Mouse (Mus musculus) stomach, postnatal 0 days (tissue): ENCODE data around the gene Myd88. TPM values are rescaled to one million over a fixed set of nuclear protein-coding genes. Genes with fewer than 3 reads are reported as not detected.

Source experiments
- ATAC-seq: fragments of 200-750 bp; cut with Nextera tagmentation; 2 replicates; pipeline ENCODE4 v1.8.0; 2017; ENCODE audit not compliant: low FRiP score, low TSS enrichment
- DNase-seq: peaks from one replicate; pipeline ENCODE4 v3.0.0-alpha.2; 2016; ENCODE audit warnings: low spot score
- H3K27ac ChIP-seq: fragments of 300-500 bp; sonication (generic); replicated peaks from 2 replicates; pipeline ENCODE4 v1.5.1; 2014; ENCODE audit warnings: mild to moderate bottlenecking, control low read depth
- H3K27me3 ChIP-seq: fragments of 300-500 bp; sonication (generic); 2 replicates; pipeline ENCODE4 v1.6.1; 2014; ENCODE audit warnings: low read length; ENCODE audit not compliant: control insufficient read depth, insufficient read depth
- H3K36me3 ChIP-seq: fragments of 300-500 bp; sonication (generic); 2 replicates; pipeline ENCODE4 v1.6.1; 2014; ENCODE audit warnings: low read length, mixed read lengths; ENCODE audit not compliant: control insufficient read depth, insufficient read depth
- H3K4me1 ChIP-seq: fragments of 300-500 bp; sonication (generic); replicated peaks from 2 replicates; pipeline ENCODE4 v1.6.1; 2014; ENCODE audit warnings: antibody characterized with exemption; ENCODE audit not compliant: control insufficient read depth, insufficient read depth
- H3K4me2 ChIP-seq: fragments of 300-500 bp; sonication (generic); replicated peaks from 2 replicates; pipeline ENCODE4 v1.6.1; 2014; ENCODE audit warnings: low read depth, mild to moderate bottlenecking, control low read depth, moderate library complexity
- H3K4me3 ChIP-seq: fragments of 300-500 bp; sonication (generic); 2 replicates; pipeline ENCODE4 v1.5.1; 2014; ENCODE audit warnings: low read depth, low read length, control low read depth
- H3K9ac ChIP-seq: fragments of 300-500 bp; sonication (generic); 2 replicates; pipeline ENCODE4 v1.6.1; 2014; ENCODE audit warnings: mild to moderate bottlenecking, low read length, control low read depth, mixed read lengths
- H3K9me3 ChIP-seq: fragments of 300-500 bp; sonication (generic); 2 replicates; pipeline ENCODE4 v1.6.1; 2016; ENCODE audit warnings: low read length; ENCODE audit not compliant: control insufficient read depth
- CTCF ChIP-seq: IDR thresholded peaks from 2 replicates; pipeline ENCODE4 v1.5.1; 2016; ENCODE audit warnings: antibody characterized with exemption, low read depth, mild to moderate bottlenecking, moderate library complexity
- EP300 ChIP-seq: optimal IDR thresholded peaks from 2 replicates; pipeline ENCODE3; 2016; ENCODE audit warnings: antibody characterized with exemption
- WGBS: fragments of 180-500 bp; shearing (Covaris S2); extraction: QIAGEN DNeasy Blood & Tissue Kit; methylation state at CpG from one replicate; pipeline ENCODE4 v1.1.7; 2014; 5-methylcytosine and 5-hydroxymethylcytosine counted together
- polyA plus RNA-seq: library from polyadenylated mRNA; unstranded; fragments of >200 nt; fragmentation: Nextera tagmentation; extraction: Ambion mirVana; gene quantifications from 2 replicates; pipeline ENCODE4 v1.2.1, GENCODE M21; 2015

The Myd88 gene
- polyA plus RNA-seq, 1 experiment from 2014 or later, result 40.8 TPM

DNA sequence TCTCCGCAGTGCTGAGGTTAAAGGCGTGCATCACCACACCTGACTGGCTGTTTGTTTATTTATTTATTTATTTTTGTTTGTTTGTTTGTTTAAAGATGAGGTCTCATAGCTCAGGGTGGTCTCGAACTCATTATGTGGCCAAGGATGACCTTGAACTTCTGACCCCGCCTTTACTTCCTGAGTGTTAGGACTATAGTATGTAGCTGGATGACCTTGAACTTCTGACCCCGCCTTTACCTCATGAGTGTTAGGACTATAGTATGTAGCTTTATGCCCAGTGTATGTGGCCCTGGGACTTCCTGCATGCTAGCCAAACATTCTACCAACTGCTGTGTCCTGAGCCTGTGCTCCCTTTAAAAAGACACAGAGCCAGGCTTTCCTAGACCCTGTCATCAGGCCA, 20.2 kb upstream of the Myd88 start:
- WGBS, result 89% methylated on average over 5 of the region's 5 CpGs
- no peak for DNase-seq
- ATAC-seq, result no peak

DNA sequence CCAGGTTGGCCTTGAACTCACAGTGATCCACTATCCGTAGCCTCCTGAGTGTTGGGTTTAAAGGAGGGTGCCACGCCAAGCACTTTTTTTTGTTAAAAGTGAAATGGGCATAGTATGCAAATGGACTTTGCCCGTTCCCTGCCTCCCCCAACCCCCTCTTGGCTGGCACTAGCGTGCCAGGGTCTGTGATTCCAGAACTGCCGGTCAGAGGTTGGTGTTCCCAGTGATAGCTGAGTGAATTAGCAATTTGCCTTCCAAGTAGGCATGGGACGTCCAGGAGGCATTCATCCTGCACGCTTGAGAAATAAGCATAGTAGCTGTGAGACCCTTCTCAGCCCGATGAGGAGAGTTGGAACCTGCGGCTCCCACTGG, 16.8 kb upstream of the Myd88 start:
- WGBS, result 39% methylated on average over 9 of the region's 9 CpGs
- TF ChIP-seq CTCF (no peak), EP300 (no peak)
- Histone ChIP-seq H3K9me3 (no peaks in the 10 kb centered on the region), H3K36me3 (no peaks in the 10 kb centered on the region), H3K4me2 (peak overlapping the region; percentile 92), H3K4me1 (no peaks in the 10 kb centered on the region), H3K9ac (no peak overlapping the region), H3K27me3 (no peaks in the 10 kb centered on the region), H3K4me3 (peak overlapping the region; percentile 65), H3K27ac (no peak overlapping the region)
- DNase-seq, result no peak
- ATAC-seq, result no peak

More for the DNA sequence above, 20.2 kb upstream of the Myd88 start:
- Histone ChIP-seq H3K9ac (no peak overlapping the region), H3K4me1 (no peaks in the 10 kb centered on the region), H3K27ac (no peak overlapping the region), H3K27me3 (no peaks in the 10 kb centered on the region), H3K36me3 (no peaks in the 10 kb centered on the region), H3K4me3 (no peak overlapping the region), H3K9me3 (no peaks in the 10 kb centered on the region), H3K4me2 (no peak overlapping the region)
- TF ChIP-seq CTCF (no peak), EP300 (no peak)

DNA sequence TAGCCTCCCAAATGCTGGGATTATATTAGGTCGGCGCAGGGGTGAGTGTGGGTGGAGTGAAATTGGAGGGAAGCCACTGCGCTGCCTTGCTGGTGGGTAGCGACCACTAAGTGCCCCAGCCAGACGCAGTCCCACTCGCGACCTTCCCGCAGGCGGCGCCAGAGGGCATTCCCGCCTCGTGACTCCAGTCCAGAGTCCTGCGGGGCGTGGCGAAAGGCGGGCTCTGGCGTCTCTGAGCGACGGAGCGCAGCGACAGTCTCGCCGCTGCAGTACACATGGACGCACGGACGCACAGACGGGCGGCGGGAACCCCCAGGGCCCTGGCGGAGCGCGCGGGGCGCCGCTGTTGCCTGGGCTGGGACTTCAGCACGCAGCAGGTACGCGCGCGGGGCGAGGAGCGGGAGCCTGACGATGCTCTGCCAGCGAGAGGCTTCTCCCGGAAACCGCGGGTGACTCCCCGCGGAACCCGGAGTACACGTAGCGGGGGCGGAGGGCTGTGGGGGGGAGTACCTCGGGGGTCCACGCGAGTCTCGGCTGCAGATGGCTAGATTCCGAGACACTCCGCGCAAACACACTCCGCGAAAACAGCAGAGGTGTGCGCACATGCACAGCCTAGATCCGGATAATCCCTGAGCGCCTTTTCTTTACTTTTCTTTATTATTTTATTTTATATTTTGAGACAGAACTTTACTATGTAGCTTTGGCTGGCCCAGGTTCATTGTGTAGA, 16.3 kb upstream of the Myd88 start, which contains the start of gene Xylb:
TSS of gene Xylb (plus strand) at position 51 of the 727 bp plus-strand sequence.
- Histone ChIP-seq H3K9me3 (no peaks in the 10 kb centered on the region), H3K36me3 (no peaks in the 10 kb centered on the region), H3K4me2 (peak within 1 kb of the TSS; percentile 92), H3K27me3 (no peaks in the 10 kb centered on the region), H3K4me1 (no peaks in the 10 kb centered on the region), H3K4me3 (peak within 1 kb of the TSS; percentile 65), H3K27ac (no peak within 1 kb of the TSS), H3K9ac (peak within 1 kb of the TSS; percentile 73)
- TF ChIP-seq CTCF, result peak; percentile 92
- TF ChIP-seq EP300, result no peak
- peak; percentile 96 for DNase-seq
- peak; percentile 90 for ATAC-seq
- WGBS, result 2% methylated on average over 64 of the region's 65 CpGs

DNA sequence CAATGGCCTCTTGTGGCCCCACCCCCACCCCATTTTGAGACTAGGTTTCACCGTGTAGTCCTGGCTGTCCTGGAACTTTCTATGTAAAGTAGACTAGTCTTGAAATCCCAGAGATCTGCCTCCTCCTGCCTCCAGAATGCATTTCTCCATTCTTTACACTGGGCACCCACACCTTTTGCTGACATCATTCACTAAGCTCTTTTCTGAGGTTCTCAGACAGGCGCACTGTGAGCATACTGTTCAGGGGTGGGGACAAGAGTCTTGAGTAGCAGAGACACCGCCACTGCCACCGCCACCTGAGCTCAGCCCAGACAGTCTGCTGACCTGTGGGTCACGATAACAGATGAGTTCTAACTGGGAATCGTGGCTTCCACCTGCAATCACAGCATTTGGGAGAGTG, 14.7 kb upstream of the Myd88 start:
- H3K9ac ChIP-seq, result no peak overlapping the region
- no peak overlapping the region for H3K27ac ChIP-seq
- peak; percentile 40 for DNase-seq
- H3K27me3 ChIP-seq, result no peaks in the 10 kb centered on the region
- H3K4me3 ChIP-seq, result no peak overlapping the region
- peaks cover 5% of the 10 kb centered on the region; the same call in 1 of the 2 replicates for H3K36me3 ChIP-seq
- no peak overlapping the region for H3K4me2 ChIP-seq
- peak; percentile 35 for ATAC-seq
- 48% methylated on average over 6 of the region's 6 CpGs for WGBS
- H3K4me1 ChIP-seq, result no peaks in the 10 kb centered on the region
- H3K9me3 ChIP-seq, result no peaks in the 10 kb centered on the region
- TF ChIP-seq CTCF, result no peak

DNA sequence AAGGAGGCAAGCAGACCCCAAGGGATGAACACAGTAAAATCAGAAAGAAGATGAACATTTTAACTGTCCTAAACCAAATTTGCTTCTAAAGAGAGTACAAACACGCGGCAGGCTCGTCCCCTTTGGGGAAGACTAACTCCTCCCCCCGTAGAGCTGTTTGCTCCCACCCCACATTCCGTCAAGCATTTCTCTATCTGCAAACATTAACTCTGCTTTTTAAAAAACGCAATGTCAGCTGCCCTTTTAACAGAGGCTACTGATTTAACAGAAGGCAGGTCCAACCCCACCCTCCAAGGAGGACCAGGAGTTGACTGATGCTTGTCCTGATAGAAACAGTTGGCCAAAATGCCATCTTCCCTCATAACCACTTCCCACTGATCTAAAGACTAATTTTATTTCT, 12.7 kb upstream of the Myd88 start:
- no peak overlapping the region for H3K4me2 ChIP-seq
- DNase-seq, result no peak

DNA sequence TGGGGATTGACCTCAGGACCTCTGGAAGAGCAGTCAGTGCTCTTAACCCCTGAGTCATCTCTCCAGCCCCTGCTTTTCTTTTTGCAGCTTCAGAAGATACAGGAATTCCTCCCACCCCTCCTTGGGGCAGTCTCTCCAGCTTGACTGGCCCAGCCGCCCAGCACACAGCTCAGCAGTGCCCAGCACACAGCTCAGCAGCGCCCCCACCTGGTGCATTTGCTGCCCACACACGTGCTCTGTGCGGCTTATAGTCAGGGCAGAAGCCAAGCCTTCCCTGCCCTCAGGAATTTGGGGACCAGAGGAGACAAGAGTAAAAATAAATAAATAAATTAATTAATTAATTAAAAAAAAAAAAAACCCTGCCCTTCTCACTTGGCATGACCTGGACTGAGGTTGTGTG, 10.8 kb upstream of the Myd88 start:
- Histone ChIP-seq H3K27me3 (no peaks in the 10 kb centered on the region), H3K4me3 (no peak overlapping the region), H3K4me2 (no peak overlapping the region), H3K27ac (no peak overlapping the region), H3K9ac (no peak overlapping the region), H3K4me1 (no peaks in the 10 kb centered on the region), H3K9me3 (no peaks in the 10 kb centered on the region), H3K36me3 (peaks cover 18% of the 10 kb centered on the region)
- peak; percentile 90 for DNase-seq
- WGBS, result 31% methylated on average over 4 of the region's 4 CpGs
- peak; percentile 85 for ATAC-seq
- TF ChIP-seq CTCF, result peak; percentile 92
- no peak for TF ChIP-seq EP300

More for the DNA sequence above, 12.7 kb upstream of the Myd88 start:
- Histone ChIP-seq H3K9me3 (no peaks in the 10 kb centered on the region), H3K27ac (no peak overlapping the region), H3K4me3 (no peak overlapping the region), H3K27me3 (no peaks in the 10 kb centered on the region), H3K4me1 (no peaks in the 10 kb centered on the region), H3K36me3 (peaks cover 9% of the 10 kb centered on the region; the same call in 1 of the 2 replicates), H3K9ac (no peak overlapping the region)
- WGBS, result 50% methylated on average over 6 of the region's 6 CpGs
- ATAC-seq, result no peak
- no peak for TF ChIP-seq CTCF
- no peak for TF ChIP-seq EP300
